8 mouse cellular contexts compared by ENCODE assay signal in genomic region chr12:26414451-26415103, GRCm38 (mm10). TPM values are rescaled to one million over a fixed set of nuclear protein-coding genes. Genes with fewer than 3 reads are reported as not detected.
DNase-seq lines count a peak whose midpoint lies in the region; ATAC-seq and TF ChIP-seq lines count a peak whose summit lies in the region.

No protein-coding gene starts in this region.

- no peaks in the 10 kb centered on the region for H3K36me3 ChIP-seq in CH12.LX (replicated peaks in 1 of 2; ENCODE audit: control insufficient read depth in 1 of 2, insufficient read depth in 1 of 2, low read length in 1 of 2)
- H3K36me3 ChIP-seq in kidney, postnatal 0 days (ENCODE audit: insufficient read depth, low read length): no peaks in the 10 kb centered on the region
- no peaks in the 10 kb centered on the region for H3K36me3 ChIP-seq in megakaryocyte, embryonic 14.5 days (replicated peaks; ENCODE audit: low read length)

- no peaks in the 10 kb centered on the region for H3K27me3 ChIP-seq in CH12.LX (replicated peaks)
- H3K27me3 ChIP-seq in kidney, postnatal 0 days (ENCODE audit: insufficient read depth, low read length): no peaks in the 10 kb centered on the region
- H3K27me3 ChIP-seq in megakaryocyte, embryonic 14.5 days (replicated peaks): peaks cover 38% of the 10 kb centered on the region

- H3K79me2 ChIP-seq in CH12.LX (replicated peaks; ENCODE audit: control insufficient read depth, extremely low read depth, insufficient read depth, poor library complexity, severe bottlenecking): no peaks in the 10 kb centered on the region

- no peak for DNase-seq in cerebellum, adult 11 months
- no peak for DNase-seq in CH12.LX (ENCODE audit: extremely low read depth)
- DNase-seq in cerebellum, postnatal 36 days: peak; percentile 60 to 62
- peak; percentile 30 to 31 for DNase-seq in heart, adult 9 months (ENCODE audit: low spot score in 2 of 2)
- no peak for DNase-seq in kidney, postnatal 0 days (ENCODE audit: low spot score)
- peak; percentile 72 for DNase-seq in testis, postnatal 10 days (ENCODE audit: low spot score)

- dilution Hi-C loops in CH12.LX (cut with MboI; ENCODE audit: extremely low pct_ligation_motif_present, extremely low pct_unique_long_range_greater_than_20kb, low sequenced_read_pairs): no loop called here

- H3K4me2 ChIP-seq in CH12.LX (ENCODE audit: insufficient read depth, low read depth, poor library complexity, severe bottlenecking): peak overlapping the region; percentile 50; the same call in 1 of the 2 replicates
- peak overlapping the region; percentile 92 for H3K4me2 ChIP-seq in kidney, postnatal 0 days (ENCODE audit: low read length)

- peak; percentile 54 for ATAC-seq in cerebellum, adult (ENCODE audit: insufficient number of reproducible peaks, low FRiP score, low TSS enrichment)
- peak; percentile 74 for ATAC-seq in kidney, postnatal 0 days (replicated peaks; ENCODE audit: low FRiP score, low read depth)

- no peak for TF ChIP-seq POLR2A in CH12.LX (IDR thresholded peaks at IDR 0.05; ENCODE audit: low read depth, low read length)

- no peak for TF ChIP-seq CTCF in CH12.LX (conservative IDR thresholded peaks at IDR 0.05 in 1 of 2, IDR thresholded peaks at IDR 0.05 in 1 of 2; ENCODE audit: low read depth in 2 of 2, low read length in 2 of 2)
- no peak for TF ChIP-seq CTCF in kidney, postnatal 0 days (IDR thresholded peaks at IDR 0.05; ENCODE audit: low read depth)

- H3K4me3 ChIP-seq in CH12.LX (replicated peaks in 1 of 3; ENCODE audit: low read depth in 2 of 3, low read length in 2 of 3, poor library complexity in 1 of 3): peak overlapping the region in 2 of 3 experiments; percentile 51 to 55
- peak overlapping the region; percentile 78 for H3K4me3 ChIP-seq in kidney, postnatal 0 days (replicated peaks; ENCODE audit: low read depth, low read length)
- peak overlapping the region; percentile 94 for H3K4me3 ChIP-seq in megakaryocyte, embryonic 14.5 days (replicated peaks)

- TF ChIP-seq RAD21 in CH12.LX (IDR thresholded peaks at IDR 0.05; ENCODE audit: low read depth, low read length): no peak

- peaks cover 0 to 18% of the 10 kb centered on the region in 2 experiments; a peak in 2 of 4 replicates for H3K4me1 ChIP-seq in CH12.LX (ENCODE audit: control insufficient read depth in 1 of 2, insufficient read depth in 2 of 2)
- peaks cover 24% of the 10 kb centered on the region for H3K4me1 ChIP-seq in kidney, postnatal 0 days (replicated peaks; ENCODE audit: insufficient read depth, low read length)
- peaks cover 23% of the 10 kb centered on the region for H3K4me1 ChIP-seq in megakaryocyte, embryonic 14.5 days

- H3K9ac ChIP-seq in CH12.LX (ENCODE audit: insufficient read depth, low read depth): no peak overlapping the region
- peak overlapping the region; percentile 94 for H3K9ac ChIP-seq in kidney, postnatal 0 days (ENCODE audit: low read depth, low read length)

- WGBS in kidney, postnatal 0 days: under 1% methylated on average over 49 of the region's 64 CpGs

- H3K9me3 ChIP-seq in CH12.LX (replicated peaks; ENCODE audit: low read length): no peaks in the 10 kb centered on the region
- H3K9me3 ChIP-seq in kidney, postnatal 0 days (replicated peaks; ENCODE audit: low read length): no peaks in the 10 kb centered on the region
- H3K9me3 ChIP-seq in megakaryocyte, embryonic 14.5 days: no peaks in the 10 kb centered on the region

- TF ChIP-seq EP300 in CH12.LX (IDR thresholded peaks at IDR 0.05; ENCODE audit: low read length): no peak

- no peak overlapping the region for H3K27ac ChIP-seq in CH12.LX (ENCODE audit: insufficient read depth, low read depth)
- H3K27ac ChIP-seq in kidney, postnatal 0 days: peak overlapping the region; percentile 73

- in situ Hi-C loops in CH12.LX (cut with MboI; ENCODE audit: low pct_ligation_motif_present, low pct_unique_long_range_greater_than_20kb, low sequenced_read_pairs): no loop called here

TF ChIP-seq in CH12.LX, 34 proteins besides CTCF, POLR2A, EP300 and RAD21:
- TF ChIP-seq MXI1 (IDR thresholded peaks at IDR 0.05; ENCODE audit: low read depth, low read length) (no peak), USF1 (IDR thresholded peaks at IDR 0.05; ENCODE audit: low read depth, low read length) (no peak), TCF12 (IDR thresholded peaks at IDR 0.05; ENCODE audit: low read depth, low read length) (no peak), MYC (IDR thresholded peaks at IDR 0.05; ENCODE audit: low read depth, low read length) (no peak), BHLHE40 (IDR thresholded peaks at IDR 0.05; ENCODE audit: low read depth, low read length) (no peak), TBP (conservative IDR thresholded peaks at IDR 0.05; ENCODE audit: low read depth, low read length) (no peak), JUND (conservative IDR thresholded peaks at IDR 0.05; ENCODE audit: low read depth, low read length) (no peak), SMC3 (IDR thresholded peaks at IDR 0.05; ENCODE audit: low read depth, low read length) (no peak), GABPA (IDR thresholded peaks at IDR 0.05; ENCODE audit: insufficient replicate concordance, low read depth, low read length) (no peak)

RNA-seq across cellular contexts. Expression of gene Rnf144a, which starts 0.5 kb away (rescaled TPM):
- total RNA-seq in CH12.LX (2012; rRNA removed) (0.04 TPM in 2 replicates), CH12.LX (2014; rRNA removed) (0.18 and 0.52 TPM in 2 replicates)
- 0.57 and 0.64 TPM in 2 replicates for polyA plus RNA-seq in CH12.LX (2012; ENCODE audit: insufficient read length, low read depth)
- 19.2 and 21.7 TPM in 2 replicates for polyA plus RNA-seq in kidney, postnatal 0 days (2015; fragmentation: Nextera tagmentation; extraction: Ambion mirVana)
- 0.51 TPM in 1 of 2 replicates, not detected in the other for polyA plus RNA-seq in megakaryocyte, embryonic 14.5 days (2012; ENCODE audit: insufficient read depth, low replicate concordance)

RNA-seq across cellular contexts. Expression of gene Rsad2, which starts 41.7 kb away (rescaled TPM):
- 0.04 TPM in 1 of 2 replicates, not detected in the other for total RNA-seq in CH12.LX (2012; rRNA removed)
- total RNA-seq in CH12.LX (2014; rRNA removed): 0.07 and 0.12 TPM in 2 replicates
- polyA plus RNA-seq in CH12.LX (2012; ENCODE audit: insufficient read length, low read depth): 0.06 and 0.16 TPM in 2 replicates
- 36.2 and 39.0 TPM in 2 replicates for polyA plus RNA-seq in kidney, postnatal 0 days (2015; fragmentation: Nextera tagmentation; extraction: Ambion mirVana)
- 1.4 and 2.5 TPM in 2 replicates for polyA plus RNA-seq in megakaryocyte, embryonic 14.5 days (2012; ENCODE audit: insufficient read depth, low replicate concordance)

RNA-seq across cellular contexts. Expression of gene Cmpk2, which starts 54.4 kb away (rescaled TPM):
- 0.08 TPM in 1 of 2 replicates, not detected in the other for total RNA-seq in CH12.LX (2012; rRNA removed)
- total RNA-seq in CH12.LX (2014; rRNA removed): 0.15 and 0.26 TPM in 2 replicates
- polyA plus RNA-seq in CH12.LX (2012; ENCODE audit: insufficient read length, low read depth): 0.18 and 0.47 TPM in 2 replicates
- polyA plus RNA-seq in kidney, postnatal 0 days (2015; fragmentation: Nextera tagmentation; extraction: Ambion mirVana): 13.4 and 15.7 TPM in 2 replicates
- 0.68 and 0.83 TPM in 2 replicates for polyA plus RNA-seq in megakaryocyte, embryonic 14.5 days (2012; ENCODE audit: insufficient read depth, low replicate concordance)

Comparison
In these comparisons a context has a peak if more than half of its experiments do, and no peak if none do; other contexts are left out.
1. DNase-seq: peak in cerebellum, postnatal 36 days (2 of 2), heart, adult 9 months (2 of 2) and testis, postnatal 10 days (single experiment); none in cerebellum, adult 11 months (single experiment), CH12.LX (single experiment) and kidney, postnatal 0 days (single experiment).
2. RNA of gene Rnf144a, which starts 0.5 kb away (polyA plus RNA-seq): 19.2 to 21.7 TPM in kidney, postnatal 0 days; 0.57 to 0.64 TPM in CH12.LX and 0.51 TPM in megakaryocyte, embryonic 14.5 days; every median in the first group is over 10 times any median in the second.
3. RNA of gene Rsad2, which starts 41.7 kb away (polyA plus RNA-seq): 36.2 to 39.0 TPM in kidney, postnatal 0 days; 1.4 to 2.5 TPM in megakaryocyte, embryonic 14.5 days and 0.06 to 0.16 TPM in CH12.LX; every median in the first group is over 10 times any median in the second.
4. Peak in every context shown above with its lines, with median percentiles within 50 percentile points of each other: H3K4me3 ChIP-seq.